Mouse (Mus musculus) CH12.LX (cell line): ENCODE data around the gene Cask. TPM values are rescaled to one million over a fixed set of nuclear protein-coding genes. Genes with fewer than 3 reads are reported as not detected.
A peak's percentile ranks its signal among the peaks of the same experiment; 100 is the strongest.

Experiments used
- DNase-seq: peaks from one replicate; pipeline ENCODE4 v3.0.0-alpha.2; 2013; ENCODE audit errors: extremely low read depth
- H3K27ac ChIP-seq: 2 replicates; pipeline ENCODE4 v1.5.1; 2012; ENCODE audit warnings: low read depth, mild to moderate bottlenecking, control low read depth, moderate library complexity; ENCODE audit not compliant: insufficient read depth
- H3K27me3 ChIP-seq: replicated peaks from 2 replicates; pipeline ENCODE3; 2012; ENCODE audit warnings: inconsistent platforms
- H3K36me3 ChIP-seq, 2 experiments: replicated peaks in 1 of 2; 2 replicates each; pipeline versions ENCODE3 to v1.6.1; 2012; ENCODE audit warnings: inconsistent platforms in 1 of 2, low read length in 1 of 2, mild to moderate bottlenecking in 1 of 2, mixed read lengths in 1 of 2, moderate library complexity in 1 of 2; ENCODE audit not compliant: control insufficient read depth in 1 of 2, insufficient read depth in 1 of 2
- H3K4me1 ChIP-seq, 2 experiments: 2 replicates each; pipeline ENCODE4 v1.6.1; 2012; ENCODE audit warnings: inconsistent platforms in 1 of 2, moderate library complexity in 1 of 2; ENCODE audit not compliant: insufficient read depth in 2 of 2, control insufficient read depth in 1 of 2
- H3K4me2 ChIP-seq: 2 replicates; pipeline ENCODE4 v1.6.1; 2012; ENCODE audit warnings: low read depth, mild to moderate bottlenecking, control low read depth; ENCODE audit not compliant: poor library complexity, insufficient read depth, severe bottlenecking
- H3K4me3 ChIP-seq, 3 experiments: fragments of 150-350 bp in 1 of 3; sonication (generic) in 1 of 3; replicated peaks in 1 of 3; 2 replicates each; pipeline versions ENCODE3 to v1.5.1; 2011 to 2012; ENCODE audit warnings: low read depth in 2 of 3, low read length in 2 of 3, mild to moderate bottlenecking in 2 of 3, moderate library complexity in 2 of 3, control low read depth in 1 of 3, improper control_type of control experiment in 1 of 3, inconsistent platforms in 1 of 3, mixed read lengths in 1 of 3; ENCODE audit not compliant: poor library complexity in 1 of 3
- H3K79me2 ChIP-seq: replicated peaks from 2 replicates; pipeline ENCODE4 v1.6.1; 2012; ENCODE audit warnings: mild to moderate bottlenecking, moderate library complexity; ENCODE audit not compliant: control insufficient read depth, poor library complexity, insufficient read depth, severe bottlenecking; ENCODE audit errors: extremely low read depth
- H3K9ac ChIP-seq: 2 replicates; pipeline ENCODE4 v1.6.1; 2012; ENCODE audit warnings: low read depth, mild to moderate bottlenecking, control low read depth, moderate library complexity; ENCODE audit not compliant: insufficient read depth
- H3K9me3 ChIP-seq: replicated peaks from 2 replicates; pipeline ENCODE3; 2012; ENCODE audit warnings: low read length, inconsistent platforms, mixed read lengths
- CHD1 ChIP-seq: IDR thresholded peaks from 2 replicates; pipeline ENCODE4 v1.6.1; 2012; ENCODE audit warnings: low read depth, low read length, improper control_type of control experiment, inconsistent platforms
- CHD2 ChIP-seq: IDR thresholded peaks from 2 replicates; pipeline ENCODE4 v1.6.1; 2011; ENCODE audit warnings: low read length, improper control_type of control experiment
- CTCF ChIP-seq, 2 experiments: IDR thresholded peaks in 1 of 2; conservative IDR thresholded peaks in 1 of 2; 2 replicates each; pipeline ENCODE4 v1.5.1; 2011 to 2012; ENCODE audit warnings: low read depth in 2 of 2, low read length in 2 of 2, improper control_type of control experiment in 1 of 2, inconsistent platforms in 1 of 2, mild to moderate bottlenecking in 1 of 2, moderate library complexity in 1 of 2
- E2F4 ChIP-seq: IDR thresholded peaks from 2 replicates; pipeline ENCODE4 v1.6.1; 2011; ENCODE audit warnings: low read depth, low read length, improper control_type of control experiment; ENCODE audit not compliant: insufficient replicate concordance
- HCFC1 ChIP-seq: IDR thresholded peaks from 2 replicates; pipeline ENCODE4 v1.6.1; 2012; ENCODE audit warnings: low read depth, mild to moderate bottlenecking, inconsistent platforms, low read length, improper control_type of control experiment
- IRF4 ChIP-seq: IDR thresholded peaks from 2 replicates; pipeline ENCODE4 v1.6.1; 2014; ENCODE audit warnings: low read depth, mild to moderate bottlenecking, inconsistent platforms, low read length, improper control_type of control experiment
- JUND ChIP-seq: conservative IDR thresholded peaks from 2 replicates; pipeline ENCODE4 v1.6.1; 2011; ENCODE audit warnings: low read depth, low read length, improper control_type of control experiment
- MAFK ChIP-seq: IDR thresholded peaks from 2 replicates; pipeline ENCODE4 v1.6.1; 2011; ENCODE audit warnings: low read length, improper control_type of control experiment; ENCODE audit not compliant: insufficient replicate concordance
- MAZ ChIP-seq: IDR thresholded peaks from 2 replicates; pipeline ENCODE4 v1.6.1; 2012; ENCODE audit warnings: low read depth, mild to moderate bottlenecking, inconsistent platforms, low read length, improper control_type of control experiment, moderate library complexity
- MXI1 ChIP-seq: IDR thresholded peaks from 2 replicates; pipeline ENCODE4 v1.6.1; 2011; ENCODE audit warnings: mild to moderate bottlenecking, low read depth, low read length, improper control_type of control experiment
- MYC ChIP-seq: IDR thresholded peaks from 2 replicates; pipeline ENCODE4 v1.6.1; 2011; ENCODE audit warnings: low read depth, mild to moderate bottlenecking, improper control_type of control experiment, low read length
- NELFE ChIP-seq: IDR thresholded peaks from 2 replicates; pipeline ENCODE4 v1.6.1; 2011; ENCODE audit warnings: low read depth, low read length, improper control_type of control experiment
- PAX5 ChIP-seq: IDR thresholded peaks from 2 replicates; pipeline ENCODE4 v1.6.1; 2012; ENCODE audit warnings: low read length, inconsistent platforms, mixed read lengths
- POLR2AphosphoS2 ChIP-seq: IDR thresholded peaks from 2 replicates; pipeline ENCODE4 v1.6.1; 2011; ENCODE audit warnings: low read depth, low read length, improper control_type of control experiment
- RCOR1 ChIP-seq: conservative IDR thresholded peaks from 2 replicates; pipeline ENCODE4 v1.6.1; 2012; ENCODE audit warnings: low read depth, mild to moderate bottlenecking, inconsistent platforms, low read length, improper control_type of control experiment
- SMC3 ChIP-seq: IDR thresholded peaks from 2 replicates; pipeline ENCODE4 v1.6.1; 2011; ENCODE audit warnings: low read depth, low read length, improper control_type of control experiment
- TBP ChIP-seq: conservative IDR thresholded peaks from 2 replicates; pipeline ENCODE4 v1.6.1; 2011; ENCODE audit warnings: low read depth, low read length, improper control_type of control experiment
- USF2 ChIP-seq: conservative IDR thresholded peaks from 2 replicates; pipeline ENCODE4 v1.6.1; 2011; ENCODE audit warnings: low read depth, low read length, improper control_type of control experiment
- ZC3H11A ChIP-seq: IDR thresholded peaks from 2 replicates; pipeline ENCODE4 v1.6.1; 2012; ENCODE audit warnings: low read depth, mild to moderate bottlenecking, inconsistent platforms, low read length, improper control_type of control experiment
- ZKSCAN1 ChIP-seq: IDR thresholded peaks from 2 replicates; pipeline ENCODE4 v1.6.1; 2012; ENCODE audit warnings: low read depth, inconsistent platforms, low read length, improper control_type of control experiment, borderline replicate concordance
- ZMIZ1 ChIP-seq: IDR thresholded peaks from 2 replicates; pipeline ENCODE4 v1.6.1; 2012; ENCODE audit warnings: low read depth, mild to moderate bottlenecking, inconsistent platforms, low read length, improper control_type of control experiment
- dilution Hi-C: fragments of 300-500 bp; cut with MboI; formaldehyde crosslinking; loops from 2 replicates; pipeline ENCODE4 v1.14.3; 2020; ENCODE audit warnings: low sequenced_read_pairs; ENCODE audit not compliant: extremely low pct_unique_long_range_greater_than_20kb, extremely low pct_ligation_motif_present
- in situ Hi-C: fragments of 300-500 bp; cut with MboI; formaldehyde crosslinking; loops from 3 replicates; pipeline ENCODE4 v1.14.3; 2019; ENCODE audit warnings: low sequenced_read_pairs, low pct_ligation_motif_present, low pct_unique_long_range_greater_than_20kb, mixed read lengths
- polyA plus RNA-seq: library from polyadenylated mRNA; unstranded; fragments of >175 nt; gene quantifications from 2 replicates; pipeline ENCODE4 v1.2.1, GENCODE M21; 2012; ENCODE audit warnings: low read depth; ENCODE audit not compliant: insufficient read length
- total RNA-seq, 2 experiments: library from RNA; depleted of rRNA; stranded (reverse); fragments of 300-350 nt in 1 of 2; fragments of >200 nt in 1 of 2; gene quantifications; 2 replicates each; pipeline ENCODE4 v1.2.3; 2012 to 2014

Cask gene
- total and polyA plus RNA-seq, 3 experiments: 0.40 to 5.0 (median 0.49) TPM

DNA sequence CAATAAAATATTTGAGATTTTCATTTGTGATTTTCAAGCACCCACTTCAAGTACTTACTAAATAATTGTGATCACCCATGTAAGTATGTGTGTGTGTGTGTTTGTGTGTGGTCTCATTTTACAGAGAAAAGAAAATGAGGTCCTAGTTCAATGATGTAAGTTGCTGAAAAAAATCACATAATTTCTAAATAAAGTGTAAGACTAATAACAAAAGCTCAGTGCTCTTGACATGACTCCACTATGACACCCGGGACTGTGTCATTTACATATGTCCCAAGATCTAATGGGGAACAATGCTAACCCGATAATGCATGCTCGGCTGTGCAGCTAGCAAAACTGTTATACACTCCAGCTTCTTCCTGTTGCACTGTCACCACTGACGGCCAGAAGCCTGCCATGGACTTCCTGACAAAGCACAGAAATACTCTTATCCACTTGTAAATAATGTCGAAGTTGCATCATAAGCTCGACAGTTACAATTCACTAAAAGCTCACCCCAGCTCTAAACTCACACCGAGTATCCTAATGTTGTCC, 130.8 kb downstream of the Cask start (continued):
- no peak for TF ChIP-seq POLR2AphosphoS2
- TF ChIP-seq HCFC1: no peak
- TF ChIP-seq MAFK: no peak
- no peak for TF ChIP-seq CHD2
- no peak for TF ChIP-seq CTCF (conservative IDR thresholded peaks at IDR 0.05 in 1 of 2, IDR thresholded peaks at IDR 0.05 in 1 of 2; ENCODE audit: low read depth in 2 of 2, low read length in 2 of 2)
- TF ChIP-seq USF2: no peak
- no peak for TF ChIP-seq ZC3H11A
- TF ChIP-seq TBP: no peak
- no peak for TF ChIP-seq MYC
- peak; percentile 70; the same call in 1 of the 2 replicates for TF ChIP-seq JUND
- TF ChIP-seq IRF4: peak; percentile 79
- no peak for TF ChIP-seq NELFE

DNA sequence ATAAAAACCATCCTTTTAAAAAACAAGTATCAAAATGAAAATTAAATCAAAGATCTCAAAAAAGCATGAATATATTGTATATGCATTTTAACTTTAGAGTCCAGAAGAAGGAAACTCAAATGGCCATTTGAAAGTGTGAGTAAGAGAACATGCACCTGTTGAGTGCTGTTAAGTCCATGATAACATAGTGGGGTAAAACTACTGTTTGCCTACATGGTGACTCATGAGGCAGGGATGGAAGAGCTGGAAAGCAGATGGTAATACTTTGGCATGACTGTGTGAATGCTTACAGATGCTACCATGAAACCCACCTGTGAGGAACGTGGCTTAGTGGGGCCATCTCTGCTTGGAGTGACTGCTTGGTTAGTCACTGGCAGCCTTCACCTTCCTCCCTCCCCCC, 132.9 kb downstream of the Cask start:
- no peak overlapping the region for H3K4me3 ChIP-seq
- H3K9me3 ChIP-seq: no peaks in the 10 kb centered on the region

DNA sequence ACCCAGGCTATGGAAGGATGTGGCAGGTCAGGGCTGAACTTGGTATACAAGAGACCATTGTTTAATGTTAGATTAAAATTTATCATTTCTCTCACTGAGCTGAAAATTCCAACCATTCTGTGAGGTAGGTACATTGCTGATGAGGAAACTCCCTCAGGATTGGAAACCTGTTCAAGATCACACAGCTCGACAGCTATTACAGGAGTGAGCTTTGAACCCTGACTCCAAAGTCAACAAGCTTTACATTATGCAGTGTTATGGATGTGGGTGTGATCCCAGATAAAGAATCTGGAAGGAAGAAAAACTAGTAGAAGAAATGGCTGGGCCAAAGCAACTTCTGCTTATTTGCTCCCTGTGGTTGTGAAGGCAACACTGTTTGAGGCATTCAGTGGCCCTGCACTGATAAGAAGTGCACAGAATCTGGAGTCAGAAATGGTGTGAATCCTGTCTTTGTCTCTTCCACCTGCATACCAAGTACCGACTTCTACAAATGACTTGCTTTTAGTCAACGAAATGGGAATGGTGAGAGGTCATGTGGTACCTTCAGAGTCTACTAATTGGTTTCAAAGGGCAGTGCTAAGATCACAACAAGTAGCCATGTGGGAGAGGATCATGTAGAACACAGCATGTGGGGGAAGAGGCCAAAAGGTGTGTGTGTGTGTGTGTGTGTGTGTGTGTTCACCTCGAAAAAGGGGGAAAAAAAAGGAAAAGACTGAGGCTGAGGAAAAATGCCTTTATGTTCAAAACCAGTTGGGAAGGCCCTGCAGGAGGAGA, 134.2 kb downstream of the Cask start:
- Histone ChIP-seq H3K4me1 (peaks cover 2 to 5% of the 10 kb centered on the region in 2 experiments; a peak in 2 of 4 replicates), H3K4me2 (no peak overlapping the region), H3K9me3 (no peaks in the 10 kb centered on the region), H3K79me2 (no peaks in the 10 kb centered on the region), H3K27me3 (no peaks in the 10 kb centered on the region), H3K36me3 (no peaks in the 10 kb centered on the region), H3K4me3 (no peak overlapping the region), H3K27ac (no peak overlapping the region), H3K9ac (no peak overlapping the region)
- dilution Hi-C loops (no loop called here), in situ Hi-C loops (no loop called here)
- TF ChIP-seq MAZ (no peak), PAX5 (no peak), RCOR1 (no peak), NELFE (no peak), SMC3 (no peak), CHD1 (no peak), ZMIZ1 (no peak), MYC (no peak), MAFK (no peak), CTCF (conservative IDR thresholded peaks at IDR 0.05 in 1 of 2, IDR thresholded peaks at IDR 0.05 in 1 of 2; ENCODE audit: low read depth in 2 of 2, low read length in 2 of 2) (no peak), IRF4 (no peak), MXI1 (no peak), ZKSCAN1 (no peak)
- no peak for DNase-seq

More for the DNA sequence above, 132.9 kb downstream of the Cask start:
- no peaks in the 10 kb centered on the region for H3K36me3 ChIP-seq
- no peaks in the 10 kb centered on the region for H3K27me3 ChIP-seq
- TF ChIP-seq E2F4 (no peak), MYC (no peak)
- TF ChIP-seq, all 38 proteins: peak for 0
- in situ Hi-C loops (no loop called here), dilution Hi-C loops (no loop called here)
- no peak overlapping the region for H3K9ac ChIP-seq
- no peak overlapping the region for H3K4me2 ChIP-seq
- no peak for DNase-seq
- H3K79me2 ChIP-seq: no peaks in the 10 kb centered on the region
- no peak overlapping the region for H3K27ac ChIP-seq
- H3K4me1 ChIP-seq: peaks cover 2 to 5% of the 10 kb centered on the region in 2 experiments; a peak in 2 of 4 replicates
